Mouse (Mus musculus) mature B cell (primary cell): ENCODE measurements around the gene Aplp2.

ENCODE experiments used
- in situ Hi-C: fragments of 300-500 bp; cut with MboI; formaldehyde crosslinking; loops from 2 replicates; pipeline ENCODE4 v1.14.3; 2019

Aplp2 gene

DNA sequence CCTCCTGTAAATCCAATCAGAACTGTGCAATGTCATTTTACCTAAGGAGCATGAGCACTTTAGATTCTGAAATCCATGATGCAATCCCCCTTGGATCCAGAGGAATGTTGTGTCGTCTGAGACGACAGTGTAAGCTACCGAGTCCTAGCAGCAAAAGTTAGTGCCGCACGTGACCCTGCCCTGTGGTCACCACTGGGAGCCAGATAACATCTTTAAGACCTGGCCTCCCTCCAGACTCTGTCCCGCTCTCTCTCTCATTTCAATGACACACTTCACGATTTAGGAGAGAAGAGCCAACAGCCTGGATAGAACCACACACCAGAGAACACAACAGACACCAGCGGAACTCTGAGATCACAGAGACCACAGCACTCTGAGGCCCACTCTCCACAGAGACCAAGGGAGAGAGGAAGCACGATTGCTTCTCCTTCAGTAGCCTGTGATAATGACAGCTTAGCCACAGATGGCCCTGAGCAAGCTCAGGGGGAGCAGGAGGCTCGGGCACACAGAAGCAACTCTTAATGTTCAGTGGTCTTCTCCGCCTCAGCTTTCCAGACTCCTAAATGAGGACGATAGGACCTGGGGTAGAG lies 83.6 kb downstream of the Aplp2 start:
- in situ Hi-C loops: no loop called here

- in situ Hi-C loops: no loop called here
These were observed 85.5 kb downstream of the Aplp2 start for GRCm38 (mm10) chr9:31126079-31126478.

- in situ Hi-C loops: no loop called here
These were observed 89.1 kb downstream of the Aplp2 start for GRCm38 (mm10) chr9:31122464-31123030.

DNA sequence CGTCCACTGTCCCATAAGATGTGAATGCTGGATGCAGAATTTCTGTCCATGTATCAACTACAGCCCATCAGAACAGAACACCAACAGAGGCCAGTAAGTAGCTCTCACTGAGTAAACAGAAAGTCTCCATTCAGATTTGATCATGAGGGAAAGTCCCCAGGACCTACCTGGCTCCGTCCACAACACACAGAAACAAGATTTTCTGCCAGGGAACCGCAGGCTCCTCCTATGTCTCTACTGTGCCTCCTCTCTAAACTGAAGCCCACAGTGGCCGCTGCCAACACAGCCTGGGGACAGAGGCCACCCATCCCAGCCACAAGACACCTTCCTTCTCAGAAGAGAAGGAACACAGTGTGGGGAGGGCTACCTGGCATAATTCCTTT lies 91.1 kb downstream of the Aplp2 start:
- in situ Hi-C loops: no loop called here

DNA sequence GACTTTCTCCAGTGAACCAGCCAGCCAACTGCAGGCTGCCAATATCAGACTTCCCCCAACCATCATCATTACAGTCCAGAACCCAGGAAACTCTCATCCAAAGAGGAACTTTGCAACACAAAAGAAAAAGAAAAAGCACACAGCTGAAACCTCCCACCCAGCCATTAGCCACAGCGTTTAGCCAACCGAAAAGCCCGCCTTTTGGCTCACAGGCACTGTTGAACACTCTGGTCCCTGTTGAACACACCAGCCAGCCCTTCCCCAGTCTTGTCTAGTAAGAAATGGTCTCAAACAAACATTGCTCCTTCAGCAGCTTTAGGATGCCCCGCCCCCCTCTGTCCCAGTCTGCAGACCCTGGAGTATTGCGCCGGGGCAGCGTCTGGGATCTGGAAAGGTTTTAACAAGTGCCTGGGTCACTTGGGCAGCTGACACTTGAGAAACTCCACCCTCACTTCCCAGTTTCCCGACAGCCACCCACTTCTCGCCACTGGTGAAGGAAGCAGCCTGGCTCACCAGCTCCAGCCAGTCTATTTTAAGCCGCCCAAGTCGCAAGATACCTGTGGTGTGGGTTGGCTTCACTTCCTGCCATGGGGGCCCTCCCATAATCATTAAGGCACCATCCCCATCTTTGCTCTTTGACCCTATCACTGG lies 91.6 kb downstream of the Aplp2 start:
- in situ Hi-C loops: no loop called here

DNA sequence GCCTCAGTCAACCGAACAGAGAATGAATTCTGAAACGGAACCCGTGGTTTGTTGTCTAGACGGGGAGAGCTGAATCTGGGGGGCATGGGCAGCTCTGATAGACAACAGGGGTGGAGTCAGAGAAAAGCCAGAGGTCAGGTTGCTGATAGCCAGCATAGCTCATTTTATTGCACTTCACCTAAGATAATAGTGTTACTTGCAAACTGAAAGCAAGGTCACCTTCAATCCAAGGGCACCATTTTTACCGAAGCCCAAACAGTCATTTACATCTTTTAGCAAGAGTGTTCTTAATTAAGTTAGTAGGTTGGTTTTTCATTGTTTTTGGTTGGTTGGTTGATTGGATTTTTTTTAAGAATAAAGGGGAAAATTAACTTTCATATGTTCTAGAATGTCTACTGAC lies 92.2 kb downstream of the Aplp2 start:
- in situ Hi-C loops: no loop called here

DNA sequence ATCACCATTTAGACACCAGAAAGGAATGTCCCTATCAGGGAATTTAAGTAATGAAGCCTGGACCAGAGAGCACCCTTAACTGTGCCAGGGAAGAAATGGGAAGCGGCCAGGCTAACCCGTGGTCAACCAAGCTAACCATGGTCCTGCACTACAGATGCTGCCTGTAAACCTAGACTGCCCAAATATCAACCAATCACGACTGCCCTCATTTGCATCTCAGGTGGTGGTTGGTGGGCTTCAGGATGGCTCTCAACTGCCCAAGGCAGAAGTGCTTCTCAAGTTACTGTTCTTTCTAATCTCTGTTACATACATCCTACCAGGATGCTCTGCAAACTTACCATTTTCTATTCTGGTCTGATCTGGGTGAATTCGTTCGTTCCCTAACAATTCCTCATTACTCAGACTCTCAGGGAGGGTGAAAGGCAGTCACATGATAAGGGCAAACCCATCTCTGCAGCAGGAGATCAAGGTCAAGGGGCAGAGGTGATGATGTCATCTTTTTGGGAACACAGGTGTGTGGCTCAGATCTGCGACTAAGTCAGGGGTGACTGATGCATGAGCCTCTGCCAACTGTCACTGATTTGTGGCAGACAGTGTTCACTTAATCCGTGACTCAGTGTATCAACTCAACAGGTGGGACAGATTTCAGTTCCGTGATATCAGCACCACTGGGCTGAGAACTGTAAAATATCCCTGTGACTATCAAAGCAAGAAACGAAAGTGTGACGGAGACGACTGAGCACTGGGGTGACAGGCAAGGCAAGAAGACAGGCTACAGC lies 92.9 kb downstream of the Aplp2 start:
- in situ Hi-C loops: no loop called here

DNA sequence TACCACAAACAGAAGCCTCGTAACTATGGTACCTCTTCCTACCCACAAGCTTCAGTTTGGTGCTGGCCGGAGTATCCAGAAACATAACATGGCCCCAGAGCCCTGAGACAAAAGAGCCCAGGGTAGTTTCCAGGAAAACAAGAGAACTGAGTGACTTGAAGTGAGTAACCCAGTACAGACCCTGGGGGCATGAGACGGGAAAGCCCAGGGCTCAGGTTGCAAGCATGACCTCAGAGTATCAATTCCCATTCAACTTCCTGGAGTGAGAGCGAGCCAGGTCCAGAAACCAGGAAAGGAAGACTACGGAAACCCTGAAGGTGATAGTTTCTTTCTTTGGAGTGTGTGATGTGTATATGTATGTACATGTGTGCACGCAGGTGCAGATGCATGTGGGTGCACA lies 94.1 kb downstream of the Aplp2 start:
- in situ Hi-C loops: no loop called here

- in situ Hi-C loops: no loop called here
These were observed 94.5 kb downstream of the Aplp2 start for GRCm38 (mm10) chr9:31117088-31117487.

GRCm38 (mm10) chr9:31115586-31115985 lies 96.0 kb downstream of the Aplp2 start:
- in situ Hi-C loops: no loop called here

- in situ Hi-C loops: no loop called here
These were observed 103.2 kb downstream of the Aplp2 start for GRCm38 (mm10) chr9:31108464-31108863.
